Mouse (Mus musculus) spleen, postnatal 4 days (tissue): ENCODE data around the gene Lin52.
"Not testable (repeated sequence)": the region's sequence is repeated elsewhere in the genome, so short reads cannot be mapped to it uniquely, and the experiment has no call there.

Experiments
- DNase-seq, 2 experiments: peaks; one replicate each; pipeline ENCODE4 v3.0.0; 2022; ENCODE audit warnings: low spot score in 2 of 2

Gene Lin52

DNA sequence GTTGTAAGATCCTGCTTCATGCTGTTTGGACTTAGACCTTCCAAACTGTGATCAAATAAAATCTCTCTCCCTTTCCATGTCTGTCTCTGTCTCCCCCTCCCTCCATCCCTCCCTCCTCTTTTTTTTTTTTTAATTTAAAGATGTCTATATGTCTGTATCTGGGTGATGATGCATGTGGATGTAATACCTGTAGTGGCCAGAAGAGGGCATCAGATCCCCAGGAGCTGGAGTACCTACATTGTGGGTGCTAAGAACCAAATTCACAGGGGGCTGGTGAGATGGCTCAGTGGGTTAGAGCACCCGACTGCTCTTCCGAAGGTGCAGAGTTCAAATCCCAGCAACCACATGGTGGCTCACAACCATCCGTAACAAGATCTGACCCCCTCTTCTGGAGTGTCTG is 88.3 kb downstream of the Lin52 start:
- DNase-seq = not testable (repeated sequence)

- no peak for DNase-seq
Observed at GRCm38 (mm10) chr12:84541391-84541958, 90.3 kb downstream of the Lin52 start.

GRCm38 (mm10) chr12:84546028-84546427 is 94.8 kb downstream of the Lin52 start:
- peak; percentile 47 to 85 for DNase-seq

DNA sequence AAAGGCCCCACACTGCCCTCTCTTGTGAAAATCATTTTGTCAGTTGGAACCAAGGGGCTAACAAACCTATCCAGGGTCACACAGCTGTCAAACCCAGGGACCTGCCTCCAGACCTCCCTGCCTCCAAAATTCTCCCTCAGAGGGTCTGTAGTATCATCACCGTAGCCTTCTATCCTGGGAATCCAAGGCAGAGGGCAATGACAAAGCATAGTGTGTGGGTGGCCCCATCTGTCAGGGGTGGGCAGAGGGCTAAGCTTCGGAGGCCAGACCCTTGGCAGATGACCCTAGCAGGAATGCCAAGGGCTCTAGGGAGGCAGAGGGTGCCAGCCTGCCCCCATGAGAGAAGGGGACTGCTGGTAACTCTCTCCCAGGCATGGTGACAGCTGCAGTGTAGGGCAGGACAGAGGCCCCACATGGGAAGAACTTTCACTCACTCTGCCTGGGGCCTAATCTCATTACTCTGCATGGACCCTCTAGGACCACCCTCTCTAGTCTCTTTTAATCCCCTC is 95.4 kb downstream of the Lin52 start:
- DNase-seq = no peak

DNA sequence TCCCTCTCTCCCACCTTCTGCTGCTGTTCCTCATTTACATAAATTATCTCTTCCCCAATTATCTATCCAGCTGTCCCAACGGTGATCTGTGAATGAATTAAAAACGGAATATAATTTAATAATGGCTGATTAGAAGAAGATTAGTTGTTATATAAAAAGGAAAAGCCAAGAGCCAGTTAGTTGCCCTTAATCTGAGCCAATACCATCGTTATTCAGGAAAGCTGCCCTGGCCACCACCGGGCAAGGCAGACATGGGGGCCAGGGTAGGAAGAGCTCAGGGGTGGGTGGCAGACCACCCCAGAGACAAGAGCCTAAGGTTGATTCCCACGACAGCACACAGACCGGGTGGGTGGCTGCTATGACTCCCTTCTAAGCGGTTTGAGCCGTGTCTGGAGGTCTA is 97.0 kb downstream of the Lin52 start:
- no peak for DNase-seq

GRCm38 (mm10) chr12:84555218-84555617 is 104.0 kb downstream of the Lin52 start:
- DNase-seq = no peak

- no peak for DNase-seq
Observed at GRCm38 (mm10) chr12:84562558-84562957, 111.3 kb downstream of the Lin52 start.

DNA sequence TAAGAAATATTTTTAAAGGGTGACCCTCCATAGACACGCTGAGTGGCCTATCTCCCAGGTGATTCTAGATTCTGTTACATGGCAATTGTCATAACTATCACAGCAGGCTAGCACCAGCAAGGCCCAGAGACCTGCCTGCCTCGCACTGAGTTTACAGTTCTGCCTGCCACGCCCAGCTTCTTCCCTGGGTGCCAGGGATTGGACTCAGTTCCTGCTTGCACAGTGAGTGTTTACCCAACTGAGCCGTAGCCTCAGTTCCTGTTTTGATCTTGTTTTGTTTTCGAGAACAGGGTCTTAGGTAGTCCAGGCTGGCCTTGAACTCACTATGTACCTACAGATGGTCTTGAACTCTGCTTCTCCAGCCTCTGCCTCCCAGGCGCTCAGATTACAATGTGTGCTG is 116.4 kb downstream of the Lin52 start:
- DNase-seq = no peak

- no peak for DNase-seq
Observed at GRCm38 (mm10) chr12:84569336-84569970, 118.2 kb downstream of the Lin52 start, which contains the start of gene Vsx2. TSS of gene Vsx2 (plus strand) at chr12:84569762.

GRCm38 (mm10) chr12:84569976-84570693 is 118.9 kb downstream of the Lin52 start:
- DNase-seq = no peak

DNA sequence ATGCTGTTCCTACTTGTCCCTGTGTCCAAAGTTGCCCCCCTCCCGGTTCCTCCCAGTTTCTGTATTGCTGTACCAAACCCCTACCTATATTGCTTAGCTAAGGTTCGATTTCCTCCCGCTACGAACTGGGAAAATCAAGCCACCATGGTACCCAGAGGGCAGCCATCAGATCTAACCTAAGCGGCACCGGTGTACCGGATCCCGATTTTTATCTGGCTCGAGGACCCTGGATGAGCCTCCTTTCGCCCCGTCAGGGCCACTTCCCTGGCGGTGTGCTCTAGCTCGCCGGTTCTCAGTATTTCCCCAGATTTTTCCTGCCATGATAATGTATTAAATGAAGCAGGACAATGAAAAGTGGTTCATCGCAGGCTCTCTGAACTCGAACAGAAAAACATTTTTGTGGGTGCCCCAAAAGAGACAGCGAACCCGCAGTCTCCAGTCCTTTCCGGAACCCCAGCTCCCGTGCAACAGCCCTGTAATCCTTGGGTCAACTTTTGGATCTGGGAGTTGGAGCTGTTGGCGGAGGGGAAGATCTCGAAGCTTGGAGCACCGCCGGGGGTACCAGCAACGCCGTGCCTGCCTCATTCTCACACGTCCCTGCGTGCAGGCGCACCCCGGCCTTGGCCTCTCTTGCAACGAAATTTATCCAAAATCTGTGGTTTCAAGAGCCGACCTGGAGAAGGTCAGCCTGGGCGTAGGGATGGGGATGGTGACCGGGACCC is 119.6 kb downstream of the Lin52 start:
- no peak for DNase-seq

GRCm38 (mm10) chr12:84571466-84572340 is 120.5 kb downstream of the Lin52 start:
- no peak for DNase-seq

- DNase-seq = no peak
Observed at GRCm38 (mm10) chr12:84572341-84572720, 121.1 kb downstream of the Lin52 start.

GRCm38 (mm10) chr12:84573094-84573493 is 121.9 kb downstream of the Lin52 start:
- no peak for DNase-seq

GRCm38 (mm10) chr12:84577768-84578439 is 126.7 kb downstream of the Lin52 start:
- no peak for DNase-seq

DNA sequence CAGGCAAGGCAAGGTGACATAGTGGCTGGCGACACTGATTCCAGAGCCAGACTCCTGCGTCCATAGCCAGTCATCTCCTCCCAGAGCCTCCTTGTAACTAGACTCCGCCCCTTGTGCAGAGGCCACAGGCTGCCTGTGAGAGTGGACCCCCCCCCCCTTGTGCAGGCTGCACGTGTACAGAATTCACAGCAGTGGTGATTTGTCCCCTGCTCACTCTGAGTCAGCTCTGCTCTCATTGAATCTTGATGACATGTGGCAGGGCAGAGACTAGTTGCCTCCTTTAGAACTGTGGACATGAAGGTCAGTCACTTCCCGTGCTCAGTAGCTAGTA is 127.2 kb downstream of the Lin52 start:
- no peak for DNase-seq

DNA sequence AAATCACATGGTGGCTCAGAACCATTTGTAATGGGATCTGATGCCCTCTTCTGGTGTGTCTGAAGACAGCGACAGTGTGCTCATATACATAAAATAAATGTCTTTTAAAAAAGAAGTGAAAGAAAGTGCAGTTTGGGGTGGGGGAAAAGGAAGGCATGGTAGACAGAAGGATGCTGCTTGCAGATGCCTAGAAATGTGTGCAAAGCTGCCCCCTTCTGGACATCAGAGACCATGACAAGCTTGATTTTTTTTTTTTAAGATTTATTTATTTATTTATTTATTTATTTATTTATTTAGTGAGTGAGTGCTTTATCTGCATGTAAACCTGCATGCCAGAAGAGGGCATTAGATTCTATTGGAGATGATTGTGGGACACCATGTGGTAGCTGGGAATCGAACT is 130.1 kb downstream of the Lin52 start:
- no peak for DNase-seq

DNA sequence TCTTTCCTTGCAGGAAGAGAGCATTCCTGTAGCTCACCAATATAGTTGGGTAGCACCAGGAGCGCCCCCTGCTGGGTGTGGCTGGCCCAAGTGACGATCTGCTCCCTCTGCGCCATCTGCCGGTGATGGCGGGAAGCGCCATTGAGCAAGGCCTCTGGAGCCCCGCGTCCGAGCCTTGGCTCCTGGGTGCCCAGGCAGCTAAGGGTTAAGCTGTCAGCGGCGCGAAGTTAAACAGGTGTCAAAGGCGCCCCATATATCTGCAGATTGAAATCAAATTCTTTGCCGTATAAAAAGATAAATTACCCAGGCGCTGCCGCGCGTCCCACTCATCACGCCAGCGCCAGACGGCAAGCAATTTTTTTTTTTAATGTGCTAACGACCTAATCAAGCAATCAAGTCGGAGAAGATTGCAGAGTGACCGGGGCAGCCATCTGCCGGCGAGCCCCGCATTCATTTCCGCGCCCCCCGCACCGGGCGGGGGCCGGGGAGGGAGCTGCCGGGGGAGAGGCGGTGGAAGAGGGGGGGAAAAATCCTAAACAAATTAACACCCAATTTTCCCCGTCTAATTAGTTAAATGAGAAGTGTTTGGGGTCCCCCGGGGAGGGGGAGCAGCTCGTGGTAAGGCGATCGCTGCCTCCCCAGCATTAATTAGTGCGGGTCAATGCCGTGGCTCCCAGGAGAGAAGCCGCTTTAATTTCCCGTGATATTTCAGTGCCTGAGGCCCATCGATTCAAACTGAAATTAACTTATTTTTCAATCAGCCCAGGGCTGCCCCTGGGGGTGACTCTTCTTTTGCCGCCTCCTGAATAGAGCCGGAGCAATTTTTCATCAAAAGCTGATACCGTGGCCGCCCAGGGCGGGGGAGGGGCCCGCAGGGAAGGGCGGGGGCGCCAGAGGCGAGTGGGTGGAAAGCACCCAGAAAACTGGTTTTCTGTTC is 138.9 kb downstream of the Lin52 start:
- DNase-seq = peak; percentile 89 to 99
